Mouse (Mus musculus) midbrain, postnatal 0 days (tissue): ENCODE measurements at regions not wholly inside any gene's neighbourhood (a gene's known extent, or its start where the extent isn't known, plus 50 kb on each side); places are given as distances from the start of the nearest gene placed in this dataset.
A peak's percentile ranks its signal among the peaks of the same experiment; 100 is the strongest.

Experiments
- ATAC-seq: fragments of 200-750 bp; cut with Nextera tagmentation; 2 replicates; pipeline ENCODE4 v1.8.0; 2017; ENCODE audit warnings: moderate number of reproducible peaks, mild to moderate bottlenecking, moderate TSS enrichment, moderate library complexity; ENCODE audit not compliant: low FRiP score
- DNase-seq: peaks from one replicate; pipeline ENCODE4 v3.0.0-alpha.2; 2015; ENCODE audit warnings: low spot score
- H3K27ac ChIP-seq: fragments of 300-500 bp; sonication (generic); 2 replicates; pipeline ENCODE4 v1.5.1; 2014; ENCODE audit warnings: low read depth, mild to moderate bottlenecking, low read length, mixed read lengths
- H3K27me3 ChIP-seq: fragments of 300-500 bp; sonication (generic); 2 replicates; pipeline ENCODE4 v1.6.1; 2014; ENCODE audit warnings: low read length, control low read depth, mixed read lengths; ENCODE audit not compliant: insufficient read depth
- H3K36me3 ChIP-seq: fragments of 300-500 bp; sonication (generic); 2 replicates; pipeline ENCODE4 v1.6.1; 2014; ENCODE audit warnings: low read length, control low read depth, mixed read lengths; ENCODE audit not compliant: insufficient read depth
- H3K4me1 ChIP-seq: fragments of 300-500 bp; sonication (generic); 2 replicates; pipeline ENCODE4 v1.6.1; 2014; ENCODE audit warnings: mild to moderate bottlenecking, control low read depth, antibody characterized with exemption, low read length, mixed read lengths; ENCODE audit not compliant: insufficient read depth
- H3K4me2 ChIP-seq: fragments of 300-500 bp; sonication (generic); 2 replicates; pipeline ENCODE4 v1.6.1; 2014; ENCODE audit warnings: low read depth, mild to moderate bottlenecking, low read length, mixed read lengths; ENCODE audit not compliant: poor library complexity, severe bottlenecking
- H3K4me3 ChIP-seq: fragments of 300-500 bp; sonication (generic); 2 replicates; pipeline ENCODE4 v1.5.1; 2014; ENCODE audit warnings: low read depth, mild to moderate bottlenecking, low read length, moderate library complexity
- H3K9ac ChIP-seq: fragments of 300-500 bp; sonication (generic); replicated peaks from 2 replicates; pipeline ENCODE4 v1.6.1; 2014; ENCODE audit warnings: mild to moderate bottlenecking, low read length, moderate library complexity, mixed read lengths; ENCODE audit not compliant: poor library complexity, severe bottlenecking
- H3K9me3 ChIP-seq: fragments of 300-500 bp; sonication (generic); 2 replicates; pipeline ENCODE4 v1.6.1; 2016; ENCODE audit warnings: low read length, control low read depth
- CTCF ChIP-seq: IDR thresholded peaks from 2 replicates; pipeline ENCODE4 v1.5.1; 2016; ENCODE audit warnings: antibody characterized with exemption, mild to moderate bottlenecking
- WGBS: fragments of 180-500 bp; shearing (Covaris S2); extraction: QIAGEN DNeasy Blood & Tissue Kit; methylation state at CpG from one replicate; pipeline ENCODE4 v1.1.7; 2014; 5-methylcytosine and 5-hydroxymethylcytosine counted together

DNA sequence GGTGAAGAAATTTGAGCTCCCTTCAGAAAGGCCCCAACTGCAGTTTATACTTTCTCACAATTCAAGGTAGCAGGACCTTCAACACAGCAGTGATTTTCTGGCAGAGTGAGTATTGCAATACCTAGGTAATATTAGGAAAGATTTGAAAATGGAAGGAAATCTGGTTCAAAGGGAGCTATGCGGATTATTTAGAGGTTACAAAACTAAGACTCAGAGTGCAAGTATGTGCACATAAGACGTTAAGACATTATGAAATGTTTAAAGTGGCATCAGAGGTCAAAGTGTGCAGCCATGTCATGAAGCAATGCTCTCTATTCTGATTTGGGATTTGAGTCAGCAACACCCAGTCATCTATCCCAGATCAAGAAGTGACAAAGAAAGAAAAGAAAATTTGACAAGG lies 164.6 kb downstream of the Ptn start:
- Histone ChIP-seq H3K4me1 (peaks cover 6% of the 10 kb centered on the region; the same call in 1 of the 2 replicates), H3K9ac (no peak overlapping the region), H3K4me2 (no peak overlapping the region), H3K9me3 (no peaks in the 10 kb centered on the region), H3K27me3 (no peaks in the 10 kb centered on the region), H3K36me3 (no peaks in the 10 kb centered on the region), H3K4me3 (no peak overlapping the region), H3K27ac (no peak overlapping the region)
- TF ChIP-seq CTCF, result no peak
- no peak for ATAC-seq
- no peak for DNase-seq
- WGBS, result 58% methylated on average over 2 of the region's 2 CpGs

DNA sequence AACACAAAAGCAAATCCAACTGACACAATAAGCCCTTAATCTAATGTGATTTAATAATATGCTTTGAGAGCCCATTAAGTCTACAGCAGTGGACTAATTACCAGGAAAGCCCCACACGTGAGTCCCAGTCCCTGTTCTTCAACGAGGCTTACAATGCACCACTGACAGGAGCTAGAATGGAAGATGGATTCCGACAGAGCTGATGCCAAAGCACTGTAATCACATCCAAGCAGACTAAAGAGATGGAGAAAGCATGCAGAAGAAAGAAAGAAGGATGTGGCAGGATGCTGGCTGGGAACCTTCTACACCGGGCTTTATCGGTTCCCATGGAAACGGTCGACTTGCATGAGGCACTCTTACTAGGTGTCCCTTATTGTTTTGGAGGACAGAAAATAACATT lies 165.1 kb downstream of the Ptn start:
- H3K4me3 ChIP-seq, result no peak overlapping the region
- ATAC-seq (peak; percentile 56; the same call in 1 of the 2 replicates), DNase-seq (peak; percentile 79)
- no peaks in the 10 kb centered on the region for H3K9me3 ChIP-seq
- 9% methylated on average over 7 of the region's 7 CpGs for WGBS
- H3K36me3 ChIP-seq, result no peaks in the 10 kb centered on the region
- H3K4me2 ChIP-seq, result no peak overlapping the region
- no peak for TF ChIP-seq CTCF
- H3K27me3 ChIP-seq, result no peaks in the 10 kb centered on the region
- no peak overlapping the region for H3K9ac ChIP-seq
- 0 out of 2 replicates have a peak overlapping the region, but pooled peaks have one; percentile 12 for H3K27ac ChIP-seq
- H3K4me1 ChIP-seq, result peaks cover 6% of the 10 kb centered on the region; the same call in 1 of the 2 replicates

DNA sequence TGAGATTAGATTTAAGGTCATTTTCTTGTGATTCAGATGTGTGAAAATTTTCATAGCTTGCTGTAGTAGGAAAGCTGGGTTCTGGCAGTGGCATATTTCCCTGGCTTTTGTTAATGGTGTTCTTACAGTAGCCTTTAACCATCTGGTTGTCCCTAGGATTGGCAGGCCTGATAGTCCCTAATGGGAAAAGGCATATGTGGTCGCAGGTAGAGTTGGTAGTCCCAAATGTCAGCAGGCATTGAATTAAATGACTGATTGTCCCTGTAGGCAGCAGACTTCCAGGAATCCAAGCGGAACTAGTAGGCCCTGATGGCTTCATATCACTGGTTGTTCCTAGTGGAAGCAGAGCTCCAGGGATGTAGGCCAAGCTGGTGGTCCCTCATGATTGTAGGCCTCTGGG lies 173.0 kb downstream of the Ptn start:
- Histone ChIP-seq H3K4me3 (no peak overlapping the region), H3K27me3 (no peaks in the 10 kb centered on the region), H3K4me1 (no peaks in the 10 kb centered on the region), H3K4me2 (no peak overlapping the region), H3K9me3 (no peaks in the 10 kb centered on the region), H3K9ac (no peak overlapping the region), H3K36me3 (no peaks in the 10 kb centered on the region), H3K27ac (no peak overlapping the region)
- peak; percentile 3 for DNase-seq
- ATAC-seq, result no peak
- TF ChIP-seq CTCF, result no peak
- WGBS, result 92% methylated on average over 2 of the region's 2 CpGs

DNA sequence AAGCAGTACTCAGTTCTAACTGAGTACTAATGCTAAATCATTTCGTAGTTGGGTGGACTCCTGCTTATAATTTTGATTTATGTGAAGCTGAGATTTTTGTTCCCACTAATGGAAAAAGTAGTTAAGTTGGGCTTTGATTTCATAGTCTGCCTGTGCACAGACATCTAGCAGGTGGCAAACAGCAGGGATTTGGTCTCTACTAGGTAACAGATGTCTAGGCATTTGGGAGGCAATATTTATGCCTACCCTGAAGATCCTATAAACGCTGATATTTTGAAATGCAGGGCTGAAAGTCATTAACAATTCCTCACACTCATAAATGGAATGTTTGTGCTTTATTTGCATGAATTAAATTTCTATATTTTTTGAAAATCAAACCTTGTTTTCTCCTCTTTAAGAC lies 182.4 kb downstream of the Ptn start:
- no peaks in the 10 kb centered on the region for H3K4me1 ChIP-seq
- H3K4me2 ChIP-seq, result no peak overlapping the region
- ATAC-seq, result no peak
- H3K36me3 ChIP-seq, result no peaks in the 10 kb centered on the region
- no peak overlapping the region for H3K9ac ChIP-seq
- TF ChIP-seq CTCF, result no peak
- 58% methylated on average over 2 of the region's 2 CpGs for WGBS
- H3K9me3 ChIP-seq, result no peaks in the 10 kb centered on the region
- no peaks in the 10 kb centered on the region for H3K27me3 ChIP-seq
- no peak overlapping the region for H3K4me3 ChIP-seq
- no peak overlapping the region for H3K27ac ChIP-seq
- DNase-seq, result peak; percentile 48

DNA sequence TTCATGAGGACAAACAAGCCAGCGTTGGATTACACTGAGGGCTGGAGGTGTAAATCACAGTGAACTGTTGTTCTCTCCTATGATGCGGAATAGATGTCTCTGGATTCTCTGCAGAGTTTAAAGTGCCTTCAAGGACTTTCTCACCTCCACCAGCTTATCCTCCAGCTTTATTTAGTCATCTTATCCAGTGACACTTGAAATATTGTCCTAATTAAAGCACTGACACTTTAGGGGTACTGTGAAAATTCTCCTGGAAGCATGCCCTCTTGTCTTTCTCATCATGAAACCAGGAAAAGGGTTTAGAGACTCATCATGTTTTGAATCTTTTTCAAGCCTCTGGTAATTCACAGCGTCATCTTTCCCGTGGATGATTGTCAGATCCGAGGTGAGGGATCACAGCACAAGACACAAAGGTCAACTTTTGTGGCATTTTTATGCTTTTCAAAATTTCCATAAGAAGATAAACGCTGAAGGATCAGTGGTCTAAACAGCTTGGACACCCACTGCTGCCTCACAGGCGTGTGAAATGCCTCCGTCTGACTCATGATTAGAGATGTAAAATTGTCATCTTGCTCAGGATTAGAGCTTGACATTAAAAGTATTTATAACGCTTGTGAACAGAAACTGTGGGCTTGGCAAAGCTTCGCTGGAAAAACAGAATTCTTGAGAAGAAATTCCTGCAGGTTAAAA lies 201.6 kb downstream of the Ptn start:
- H3K4me2 ChIP-seq, result no peak overlapping the region
- no peaks in the 10 kb centered on the region for H3K4me1 ChIP-seq
- no peaks in the 10 kb centered on the region for H3K27me3 ChIP-seq
- H3K27ac ChIP-seq, result no peak overlapping the region
- DNase-seq (peak; percentile 43), ATAC-seq (no peak)
- H3K9ac ChIP-seq, result no peak overlapping the region
- H3K9me3 ChIP-seq, result no peaks in the 10 kb centered on the region
- H3K36me3 ChIP-seq, result no peaks in the 10 kb centered on the region
- no peak overlapping the region for H3K4me3 ChIP-seq
- WGBS, result 31% methylated on average over 10 of the region's 10 CpGs
- no peak for TF ChIP-seq CTCF

DNA sequence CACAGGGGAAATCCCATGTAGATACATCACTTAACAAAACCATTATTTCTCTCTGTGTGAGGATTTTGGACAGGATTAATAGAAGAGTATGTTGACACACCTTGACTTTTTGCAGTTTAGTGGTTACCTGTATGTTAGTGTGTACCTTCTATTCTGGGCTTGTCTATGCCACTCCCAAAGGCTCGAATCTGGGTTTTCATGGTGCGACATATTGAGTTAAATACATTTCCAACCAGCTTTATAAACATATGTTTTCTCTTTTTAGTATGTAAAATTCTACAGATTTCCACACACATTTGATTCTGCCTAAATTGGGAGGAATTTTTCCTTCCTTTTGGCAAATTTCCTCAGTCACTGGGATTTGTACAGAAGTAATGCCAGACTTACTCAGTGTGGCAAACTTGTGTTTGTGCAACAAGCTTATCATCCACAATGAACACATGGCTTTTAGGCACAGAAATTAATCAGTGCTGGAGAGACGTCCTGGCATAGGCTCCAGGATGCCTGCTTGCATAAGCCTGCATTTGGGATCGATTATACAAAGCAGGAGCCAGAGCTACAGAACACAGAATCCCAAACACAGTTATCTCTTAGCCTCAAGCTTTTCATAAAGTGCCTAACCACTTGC lies 204.3 kb downstream of the Ptn start:
- 60% methylated on average over 4 of the region's 4 CpGs for WGBS

More for the DNA sequence above, 204.3 kb downstream of the Ptn start:
- H3K27me3 ChIP-seq, result no peaks in the 10 kb centered on the region
- H3K4me2 ChIP-seq, result no peak overlapping the region
- H3K36me3 ChIP-seq, result no peaks in the 10 kb centered on the region
- no peaks in the 10 kb centered on the region for H3K9me3 ChIP-seq
- DNase-seq (no peak), ATAC-seq (no peak)
- H3K27ac ChIP-seq, result no peak overlapping the region
- TF ChIP-seq CTCF, result no peak
- no peaks in the 10 kb centered on the region for H3K4me1 ChIP-seq
- no peak overlapping the region for H3K9ac ChIP-seq
- H3K4me3 ChIP-seq, result no peak overlapping the region
